Mouse (Mus musculus): ENCODE results near the gene Khdc1c. TPM values are rescaled to one million over a fixed set of nuclear protein-coding genes. Genes with fewer than 3 reads are reported as not detected.

The Khdc1c gene
- not detected for polyA plus RNA-seq (2015; fragmentation: Illumina TruSeq; extraction: RNeasy Lipid Tissue Mini Kit (QIAGEN cat#74804); ENCODE audit: insufficient read depth, low read depth, low replicate concordance)

DNA sequence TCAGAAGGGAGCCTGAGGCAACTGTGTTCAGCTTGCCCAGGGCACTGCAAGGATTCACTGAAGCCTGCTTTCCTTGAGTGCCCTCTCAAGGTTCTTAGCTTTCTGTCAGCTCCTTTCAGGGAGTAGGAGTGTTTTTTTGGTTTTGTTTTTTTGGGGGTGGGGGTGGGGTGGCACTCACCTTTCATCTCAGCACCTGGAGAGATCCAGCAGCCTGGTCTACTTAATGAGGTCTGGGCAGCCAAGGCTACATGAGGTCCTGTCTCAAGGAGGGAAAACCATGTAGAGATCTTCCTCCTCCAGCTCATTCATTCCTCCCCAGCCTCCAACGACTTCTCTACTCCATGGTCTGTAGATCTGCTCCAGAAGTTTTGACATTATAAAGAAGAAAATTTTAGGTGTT lies at the start of gene Khdc1c:
Gene Khdc1c, plus strand, starts transcription at position 301 of the 400 bp plus-strand sequence.

DNA sequence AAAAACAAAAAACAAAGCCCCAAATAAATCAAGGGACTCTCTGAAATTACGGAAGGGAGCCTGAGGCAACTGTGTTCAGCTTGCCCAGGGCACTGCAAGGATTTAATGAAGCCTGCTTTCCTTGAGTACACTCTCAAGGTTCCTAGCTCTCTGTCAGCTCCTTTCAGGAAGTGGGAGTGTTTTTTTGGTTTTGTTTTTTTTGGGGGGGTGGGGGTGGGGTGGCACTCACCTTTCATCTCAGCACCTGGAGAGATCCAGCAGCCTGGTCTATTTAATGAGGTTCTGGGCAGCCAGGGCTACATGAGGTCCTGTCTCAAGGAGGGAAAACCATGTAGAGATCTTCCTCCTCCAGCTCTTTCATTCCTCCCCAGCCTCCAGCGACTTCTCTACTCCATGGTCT lies 18.8 kb upstream of the Khdc1c start, which contains the start of gene Khdc1a:
Gene Khdc1a, plus strand, starts transcription at position 301 of the 400 bp plus-strand sequence.

DNA sequence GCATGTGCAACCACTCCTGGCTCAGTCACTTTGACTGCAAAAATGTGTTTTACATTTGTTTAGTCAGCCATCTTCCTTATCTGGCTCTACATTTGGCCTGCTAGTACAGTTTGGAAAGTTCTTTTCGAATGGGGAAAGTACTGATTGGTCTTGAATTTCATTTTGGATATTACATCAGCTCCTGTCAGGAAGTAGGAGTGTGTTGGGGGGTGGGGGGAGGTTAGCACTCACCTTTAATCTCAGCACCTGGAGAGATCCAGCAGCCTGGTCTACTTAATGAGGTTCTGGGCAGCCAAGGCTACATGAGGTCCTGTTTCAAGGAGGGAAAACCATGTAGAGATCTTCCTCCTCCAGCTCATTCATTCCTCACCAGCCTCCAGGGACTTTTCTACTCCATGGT lies 15.1 kb downstream of the Khdc1c start, which contains the start of gene Khdc1b:
Gene Khdc1b, plus strand, starts transcription at position 301 of the 400 bp plus-strand sequence.

Other genes starting within 250 kb of the Khdc1c start
- 1.5 TPM for gene Tmem14a, start 149.8 kb upstream of the Khdc1c start, polyA plus RNA-seq (2015; fragmentation: Illumina TruSeq; extraction: RNeasy Lipid Tissue Mini Kit (QIAGEN cat#74804); ENCODE audit: insufficient read depth, low read depth, low replicate concordance)
- gene Gsta3, start 127.7 kb upstream of the Khdc1c start, polyA plus RNA-seq (2015; fragmentation: Illumina TruSeq; extraction: RNeasy Lipid Tissue Mini Kit (QIAGEN cat#74804); ENCODE audit: insufficient read depth, low read depth, low replicate concordance) = 14.9 TPM
- not detected for gene Khdc1a, start 18.7 kb upstream of the Khdc1c start, polyA plus RNA-seq (2015; fragmentation: Illumina TruSeq; extraction: RNeasy Lipid Tissue Mini Kit (QIAGEN cat#74804); ENCODE audit: insufficient read depth, low read depth, low replicate concordance)
- not detected for gene Khdc1b, start 15.2 kb downstream of the Khdc1c start, polyA plus RNA-seq (2015; fragmentation: Illumina TruSeq; extraction: RNeasy Lipid Tissue Mini Kit (QIAGEN cat#74804); ENCODE audit: insufficient read depth, low read depth, low replicate concordance)